Mouse (Mus musculus): ENCODE data around the gene Arid2.

Arid2 gene

GRCm38 (mm10) chr15:96345312-96345849 is 58.1 kb downstream of the Arid2 start:
- DNase-seq = no peak

- DNase-seq = no peak
Measured at GRCm38 (mm10) chr15:96351432-96351831, 64.1 kb downstream of the Arid2 start.

GRCm38 (mm10) chr15:96358871-96359270 is 71.6 kb downstream of the Arid2 start:
- no peak for DNase-seq

- DNase-seq = no peak
Measured at GRCm38 (mm10) chr15:96360614-96361013, 73.3 kb downstream of the Arid2 start.

- DNase-seq = no peak
Measured at GRCm38 (mm10) chr15:96365351-96365750, 78.0 kb downstream of the Arid2 start.

GRCm38 (mm10) chr15:96366176-96366963 is 79.1 kb downstream of the Arid2 start:
- no peak for DNase-seq

- DNase-seq = no peak
Measured at GRCm38 (mm10) chr15:96371311-96371710, 84.0 kb downstream of the Arid2 start.

GRCm38 (mm10) chr15:96372628-96373027 is 85.3 kb downstream of the Arid2 start:
- no peak for DNase-seq

- DNase-seq = no peak
Measured at GRCm38 (mm10) chr15:96373161-96373560, 85.8 kb downstream of the Arid2 start.

GRCm38 (mm10) chr15:96376214-96376613 is 88.9 kb downstream of the Arid2 start:
- no peak for DNase-seq

GRCm38 (mm10) chr15:96377263-96377662 is 89.9 kb downstream of the Arid2 start:
- DNase-seq = no peak

GRCm38 (mm10) chr15:96377701-96378100 is 90.4 kb downstream of the Arid2 start:
- no peak for DNase-seq

- no peak for DNase-seq
Measured at GRCm38 (mm10) chr15:96382223-96382622, 94.9 kb downstream of the Arid2 start.

- DNase-seq = no peak
Measured at GRCm38 (mm10) chr15:96388565-96388964, 101.2 kb downstream of the Arid2 start.

- DNase-seq = no peak
Measured at GRCm38 (mm10) chr15:96392878-96393277, 105.6 kb downstream of the Arid2 start.

GRCm38 (mm10) chr15:96395071-96395470 is 107.8 kb downstream of the Arid2 start:
- DNase-seq = no peak

GRCm38 (mm10) chr15:96396641-96397344 is 109.5 kb downstream of the Arid2 start:
- no peak for DNase-seq

- DNase-seq = no peak
Measured at GRCm38 (mm10) chr15:96398333-96398732, 111.0 kb downstream of the Arid2 start.

GRCm38 (mm10) chr15:96405548-96405947 is 118.2 kb downstream of the Arid2 start:
- no peak for DNase-seq

- DNase-seq = no peak
Measured at GRCm38 (mm10) chr15:96406253-96406652, 118.9 kb downstream of the Arid2 start.

GRCm38 (mm10) chr15:96407151-96407550 is 119.8 kb downstream of the Arid2 start:
- DNase-seq = no peak

- DNase-seq = no peak
Measured at GRCm38 (mm10) chr15:96408717-96409121, 121.4 kb downstream of the Arid2 start.

- DNase-seq = no peak
Measured at GRCm38 (mm10) chr15:96418161-96418560, 130.8 kb downstream of the Arid2 start.

- DNase-seq = no peak
Measured at GRCm38 (mm10) chr15:96419920-96420319, 132.6 kb downstream of the Arid2 start.
